ENCODE assay signal across 23 mouse cellular contexts in the genomic region with DNA sequence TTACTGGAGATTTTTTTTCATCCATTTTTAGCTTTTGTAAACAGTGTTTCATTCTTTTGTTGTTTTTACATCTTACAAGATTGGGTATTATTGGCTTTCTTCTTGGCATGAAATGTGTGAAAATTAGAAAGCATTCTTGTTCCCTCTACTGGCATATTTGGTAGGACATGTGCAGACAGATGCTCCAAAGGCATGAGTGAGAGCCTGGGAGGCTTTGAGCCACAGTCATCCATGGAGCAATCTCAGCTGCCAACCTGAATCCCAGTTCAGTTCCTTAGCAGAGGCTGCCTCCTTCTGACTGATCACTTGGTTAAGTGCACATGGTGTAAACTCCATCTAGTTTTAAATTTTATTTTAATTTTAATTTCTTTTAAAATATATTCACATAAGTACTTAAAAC.
DNase-seq lines count a peak whose midpoint lies in the region; ATAC-seq and TF ChIP-seq lines count a peak whose summit lies in the region.
"Had no signal": no experiment of that assay in that cellular context is flagged by ENCODE, and none has a peak within 500 bp of the region (broad histone marks: within the 10 kb centered on the region; RNA-seq: fewer than 3 reads in every experiment).

No protein-coding gene starts in this region.

- H3K27ac ChIP-seq in forebrain, embryonic 16.5 days (ENCODE audit: low read length) = no peak overlapping the region
- no peak overlapping the region for H3K27ac ChIP-seq in forebrain, embryonic 13.5 days
- H3K27ac ChIP-seq in stomach, postnatal 0 days (replicated peaks) = no peak overlapping the region
- H3K27ac ChIP-seq: embryonic facial prominence, embryonic 12.5 days; heart, embryonic 10.5 days; hindbrain, embryonic 12.5 days; intestine, embryonic 15.5 days had no signal

- H3K9ac ChIP-seq in forebrain, embryonic 16.5 days (replicated peaks; ENCODE audit: low read depth, low read length) = no peak overlapping the region
- no peak overlapping the region for H3K9ac ChIP-seq in forebrain, embryonic 13.5 days
- no peak overlapping the region for H3K9ac ChIP-seq in stomach, postnatal 0 days (ENCODE audit: low read length)
- H3K9ac ChIP-seq: embryonic facial prominence, embryonic 12.5 days; hindbrain, embryonic 12.5 days; intestine, embryonic 15.5 days had no signal

- TF ChIP-seq CTCF in stomach, postnatal 0 days (IDR thresholded peaks at IDR 0.05; ENCODE audit: low read depth) = peak; percentile 12; the same call in 1 of the 2 replicates

- H3K4me1 ChIP-seq in forebrain, embryonic 16.5 days (replicated peaks; ENCODE audit: control insufficient read depth, insufficient read depth, low read length) = no peaks in the 10 kb centered on the region
- H3K4me1 ChIP-seq in forebrain, embryonic 13.5 days = no peaks in the 10 kb centered on the region
- no peaks in the 10 kb centered on the region for H3K4me1 ChIP-seq in stomach, postnatal 0 days (replicated peaks; ENCODE audit: control insufficient read depth, insufficient read depth)
- H3K4me1 ChIP-seq: embryonic facial prominence, embryonic 12.5 days; heart, embryonic 10.5 days; hindbrain, embryonic 12.5 days; intestine, embryonic 15.5 days had no signal

- ATAC-seq in forebrain, embryonic 16.5 days = 0 out of 2 replicates have a peak, but pooled peaks have one; percentile 47
- no peak for ATAC-seq in forebrain, embryonic 13.5 days
- no peak for ATAC-seq in stomach, postnatal 0 days (ENCODE audit: low FRiP score, low TSS enrichment)
- ATAC-seq: CD4-positive, CD25-positive, alpha-beta regulatory T cell, adult 4 months; intestine, embryonic 15.5 days had no signal

- TF ChIP-seq EP300 in stomach, postnatal 0 days (optimal IDR thresholded peaks at IDR 0.05) = no peak

- no peaks in the 10 kb centered on the region for H3K27me3 ChIP-seq in forebrain, embryonic 16.5 days (replicated peaks; ENCODE audit: control insufficient read depth, insufficient read depth, low read length)
- no peaks in the 10 kb centered on the region for H3K27me3 ChIP-seq in forebrain, embryonic 13.5 days
- no peaks in the 10 kb centered on the region for H3K27me3 ChIP-seq in stomach, postnatal 0 days (ENCODE audit: control insufficient read depth, insufficient read depth, low read length)
- H3K27me3 ChIP-seq: embryonic facial prominence, embryonic 12.5 days; hindbrain, embryonic 12.5 days; intestine, embryonic 15.5 days had no signal

- H3K9me3 ChIP-seq in forebrain, embryonic 16.5 days (ENCODE audit: control insufficient read depth, low read length) = no peaks in the 10 kb centered on the region
- H3K9me3 ChIP-seq in forebrain, embryonic 13.5 days (replicated peaks) = no peaks in the 10 kb centered on the region
- no peaks in the 10 kb centered on the region for H3K9me3 ChIP-seq in stomach, postnatal 0 days (ENCODE audit: control insufficient read depth, low read length)
- H3K9me3 ChIP-seq: embryonic facial prominence, embryonic 12.5 days; G1E; heart, embryonic 10.5 days; hindbrain, embryonic 12.5 days; intestine, embryonic 15.5 days had no signal

- H3K4me2 ChIP-seq in forebrain, embryonic 16.5 days (ENCODE audit: low read length) = no peak overlapping the region
- no peak overlapping the region for H3K4me2 ChIP-seq in forebrain, embryonic 13.5 days
- H3K4me2 ChIP-seq in stomach, postnatal 0 days (replicated peaks; ENCODE audit: low read depth) = no peak overlapping the region
- H3K4me2 ChIP-seq: embryonic facial prominence, embryonic 12.5 days; hindbrain, embryonic 12.5 days; intestine, embryonic 15.5 days had no signal

- DNase-seq in cerebellum, postnatal 10 days = peak; percentile 15
- no peak for DNase-seq in cerebellum, postnatal 25 days
- DNase-seq in layer of hippocampus, adult 9-11 months = peak; percentile 9
- DNase-seq in layer of hippocampus, adult 8-10 months (ENCODE audit: low spot score in 2 of 2) = no peak
- no peak for DNase-seq in stomach, postnatal 0 days (ENCODE audit: low spot score)
- no peak for DNase-seq in thymus, postnatal 36 days
- DNase-seq: adrenal gland, adult 8-10 months; adrenal gland, postnatal 36 days; B cell, adult 2 months; cerebellum, adult 18-20 months; cerebellum, adult 9-11 months; gastrocnemius, postnatal 36 days; heart, adult 11 months; heart, postnatal 10 days; heart, postnatal 4 days had no signal

- H3K36me3 ChIP-seq in forebrain, embryonic 16.5 days (ENCODE audit: control insufficient read depth, insufficient read depth) = no peaks in the 10 kb centered on the region
- H3K36me3 ChIP-seq in forebrain, embryonic 13.5 days (ENCODE audit: poor library complexity, severe bottlenecking) = no peaks in the 10 kb centered on the region
- no peaks in the 10 kb centered on the region for H3K36me3 ChIP-seq in stomach, postnatal 0 days (ENCODE audit: control insufficient read depth, insufficient read depth, low read length)
- H3K36me3 ChIP-seq: embryonic facial prominence, embryonic 12.5 days; G1E; heart, embryonic 10.5 days; hindbrain, embryonic 12.5 days; intestine, embryonic 15.5 days had no signal

- H3K4me3 ChIP-seq in forebrain, embryonic 16.5 days (replicated peaks; ENCODE audit: low read length) = no peak overlapping the region
- H3K4me3 ChIP-seq in forebrain, embryonic 13.5 days = no peak overlapping the region
- no peak overlapping the region for H3K4me3 ChIP-seq in stomach, postnatal 0 days (ENCODE audit: low read depth, low read length)
- H3K4me3 ChIP-seq: embryonic facial prominence, embryonic 12.5 days; heart, embryonic 10.5 days; hindbrain, embryonic 12.5 days; intestine, embryonic 15.5 days had no signal

Comparison
In these comparisons a context has a peak if more than half of its experiments do, and no peak if none do; other contexts are left out.
1. DNase-seq: peak in cerebellum, postnatal 10 days (2 of 2) and layer of hippocampus, adult 9-11 months (single experiment); none in cerebellum, postnatal 25 days (0 of 2), layer of hippocampus, adult 8-10 months (0 of 2), stomach, postnatal 0 days (single experiment) and thymus, postnatal 36 days (0 of 2).